Mouse (Mus musculus): ENCODE results near the gene Fars2. TPM values are rescaled to one million over a fixed set of nuclear protein-coding genes. Genes with fewer than 3 reads are reported as not detected.

The Fars2 gene
- polyA plus RNA-seq, 1 experiment: 34.9 TPM

- peak; percentile 53 for DNase-seq
- 2% methylated on average over 34 of the region's 34 CpGs for WGBS
Measured at GRCm38 (mm10) chr13:36726951-36727778, 610.0 kb downstream of the Fars2 start.

DNA sequence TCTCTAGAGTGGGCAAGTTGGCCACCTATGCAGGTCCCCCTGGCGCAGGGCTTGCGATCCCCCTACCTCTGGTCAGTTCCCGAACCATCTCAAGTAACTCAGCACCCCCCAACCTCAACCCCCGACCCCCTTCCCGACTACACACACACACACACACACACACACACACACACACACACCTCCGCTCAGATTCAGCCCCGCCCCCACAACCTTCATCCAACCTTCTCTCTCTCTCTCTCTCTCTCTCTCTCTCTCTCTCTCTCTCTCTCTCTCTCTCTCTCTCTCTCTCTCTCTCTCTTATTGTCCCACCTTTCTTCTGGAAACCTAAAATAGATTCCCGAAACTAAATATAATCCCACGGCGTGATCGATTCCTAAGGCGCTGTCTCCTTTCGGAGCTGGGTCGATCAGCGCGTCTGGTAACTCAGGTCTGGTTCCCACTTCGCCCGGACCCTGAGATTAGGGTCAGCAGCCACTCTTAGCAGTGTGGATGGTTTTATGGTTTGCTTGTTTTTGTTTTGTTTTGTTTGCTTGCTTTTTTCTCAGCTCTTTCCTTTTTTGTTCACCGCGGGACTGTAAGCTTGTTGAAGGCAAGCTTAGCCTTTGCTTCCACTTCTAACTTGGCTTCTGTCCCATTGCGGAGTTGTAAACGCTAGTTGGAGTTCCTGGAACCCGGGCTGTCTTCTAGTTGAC is 610.7 kb downstream of the Fars2 start:
- DNase-seq: no peak
- peaks cover 9% of the 10 kb centered on the region for H3K4me1 ChIP-seq (ENCODE audit: control insufficient read depth, insufficient read depth, low read length)
- TF ChIP-seq POLR2A (IDR thresholded peaks at IDR 0.05; ENCODE audit: borderline replicate concordance, extremely low read depth, low read depth, low read length) (no peak), CTCF (IDR thresholded peaks at IDR 0.05; ENCODE audit: insufficient read depth, low read length) (no peak)
- H3K4me3 ChIP-seq (replicated peaks; ENCODE audit: extremely low read depth, low read depth, low read length): no peak overlapping the region
- WGBS: 8% methylated on average over 23 of the region's 23 CpGs

More at GRCm38 (mm10) chr13:36726951-36727778, 610.0 kb downstream of the Fars2 start:
- no peak for TF ChIP-seq POLR2A (IDR thresholded peaks at IDR 0.05; ENCODE audit: borderline replicate concordance, extremely low read depth, low read depth, low read length)
- TF ChIP-seq CTCF (IDR thresholded peaks at IDR 0.05; ENCODE audit: insufficient read depth, low read length): no peak
- Histone ChIP-seq H3K4me1 (ENCODE audit: control insufficient read depth, insufficient read depth, low read length) (peaks cover 8% of the 10 kb centered on the region), H3K4me3 (replicated peaks; ENCODE audit: extremely low read depth, low read depth, low read length) (peak overlapping the region; percentile 4)

DNA sequence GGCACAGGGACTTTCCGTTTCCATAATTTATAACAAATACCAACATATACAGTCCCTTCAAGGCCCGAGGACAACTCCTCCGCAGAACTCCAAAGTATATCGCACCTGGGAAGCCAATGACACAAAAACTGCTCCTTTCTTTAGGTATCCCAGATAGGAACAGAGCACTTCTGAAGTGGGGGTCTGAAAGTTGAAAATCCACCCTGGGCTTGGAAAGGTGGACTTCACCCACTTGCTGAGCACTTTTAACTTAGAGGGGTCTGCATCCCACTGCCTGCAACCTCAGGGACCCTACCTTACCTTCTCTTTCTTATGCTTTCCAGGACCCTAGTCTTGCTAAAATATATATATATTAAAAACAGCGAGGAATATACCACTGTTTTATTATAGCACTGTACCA is 611.3 kb downstream of the Fars2 start:
- TF ChIP-seq POLR2A (IDR thresholded peaks at IDR 0.05; ENCODE audit: borderline replicate concordance, extremely low read depth, low read depth, low read length) (no peak), CTCF (IDR thresholded peaks at IDR 0.05; ENCODE audit: insufficient read depth, low read length) (no peak)
- 36% methylated on average over 5 of the region's 5 CpGs for WGBS

DNA sequence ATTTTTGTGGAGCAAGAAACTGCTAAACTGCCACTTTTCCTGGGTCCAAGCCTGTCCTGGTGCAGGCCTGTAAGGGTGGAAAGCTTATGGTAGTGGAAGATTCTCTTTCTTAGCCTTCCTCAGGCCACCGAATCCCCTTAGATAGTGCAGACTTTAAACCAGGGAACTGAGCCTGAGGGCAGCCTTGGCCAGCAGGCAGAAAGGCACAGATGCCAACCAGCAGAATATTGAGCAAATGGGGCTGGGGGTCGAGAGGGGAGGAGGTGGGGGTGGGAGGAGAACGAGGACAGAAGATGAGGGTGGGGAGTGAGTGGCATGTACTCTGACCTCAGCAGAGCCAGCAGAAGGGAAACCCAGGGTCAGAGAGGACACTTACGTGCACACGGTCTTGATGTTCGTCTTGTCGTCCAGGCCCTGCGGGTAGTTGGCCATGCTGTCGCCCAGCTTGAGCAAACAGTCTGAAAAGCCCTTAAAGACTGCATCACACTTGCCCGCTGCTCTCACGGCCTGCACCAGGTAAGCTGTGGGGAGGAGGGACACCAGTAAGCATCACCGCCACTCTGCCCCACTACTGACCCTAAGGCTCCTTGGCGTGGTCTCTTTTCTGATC is 612.6 kb downstream of the Fars2 start:
- TF ChIP-seq POLR2A (IDR thresholded peaks at IDR 0.05; ENCODE audit: borderline replicate concordance, extremely low read depth, low read depth, low read length) (no peak), CTCF (IDR thresholded peaks at IDR 0.05; ENCODE audit: insufficient read depth, low read length) (no peak)
- DNase-seq: no peak
- 32% methylated on average over 13 of the region's 13 CpGs for WGBS
- Histone ChIP-seq H3K4me3 (replicated peaks; ENCODE audit: extremely low read depth, low read depth, low read length) (no peak overlapping the region), H3K4me1 (ENCODE audit: control insufficient read depth, insufficient read depth, low read length) (peaks cover 10% of the 10 kb centered on the region)

More for the DNA sequence above, 611.3 kb downstream of the Fars2 start:
- DNase-seq: no peak
- Histone ChIP-seq H3K4me3 (replicated peaks; ENCODE audit: extremely low read depth, low read depth, low read length) (no peak overlapping the region), H3K4me1 (ENCODE audit: control insufficient read depth, insufficient read depth, low read length) (peaks cover 9% of the 10 kb centered on the region)

GRCm38 (mm10) chr13:36730341-36730761 is 613.1 kb downstream of the Fars2 start:
- 30% methylated on average over 14 of the region's 14 CpGs for WGBS
- no peak overlapping the region for H3K4me3 ChIP-seq (replicated peaks; ENCODE audit: extremely low read depth, low read depth, low read length)
- TF ChIP-seq CTCF (IDR thresholded peaks at IDR 0.05; ENCODE audit: insufficient read depth, low read length) (no peak), POLR2A (IDR thresholded peaks at IDR 0.05; ENCODE audit: borderline replicate concordance, extremely low read depth, low read depth, low read length) (no peak)
- DNase-seq: no peak
- H3K4me1 ChIP-seq (ENCODE audit: control insufficient read depth, insufficient read depth, low read length): peaks cover 10% of the 10 kb centered on the region

- DNase-seq: peak; percentile 20
- no peak for TF ChIP-seq CTCF (IDR thresholded peaks at IDR 0.05; ENCODE audit: insufficient read depth, low read length)
- TF ChIP-seq POLR2A (IDR thresholded peaks at IDR 0.05; ENCODE audit: borderline replicate concordance, extremely low read depth, low read depth, low read length): no peak
- 18% methylated on average over 34 of the region's 34 CpGs for WGBS
Measured at GRCm38 (mm10) chr13:36731016-36731930, 614.1 kb downstream of the Fars2 start.

GRCm38 (mm10) chr13:36731931-36732461 is 614.8 kb downstream of the Fars2 start:
- Histone ChIP-seq H3K4me3 (replicated peaks; ENCODE audit: extremely low read depth, low read depth, low read length) (peak overlapping the region; percentile 37), H3K4me1 (ENCODE audit: control insufficient read depth, insufficient read depth, low read length) (peaks cover 16% of the 10 kb centered on the region)
- TF ChIP-seq CTCF (IDR thresholded peaks at IDR 0.05; ENCODE audit: insufficient read depth, low read length) (no peak), POLR2A (IDR thresholded peaks at IDR 0.05; ENCODE audit: borderline replicate concordance, extremely low read depth, low read depth, low read length) (no peak)
- DNase-seq: no peak
- 3% methylated on average over 23 of the region's 23 CpGs for WGBS

More at GRCm38 (mm10) chr13:36731016-36731930, 614.1 kb downstream of the Fars2 start:
- peaks cover 15% of the 10 kb centered on the region for H3K4me1 ChIP-seq (ENCODE audit: control insufficient read depth, insufficient read depth, low read length)
- peak overlapping the region; percentile 37 for H3K4me3 ChIP-seq (replicated peaks; ENCODE audit: extremely low read depth, low read depth, low read length)

DNA sequence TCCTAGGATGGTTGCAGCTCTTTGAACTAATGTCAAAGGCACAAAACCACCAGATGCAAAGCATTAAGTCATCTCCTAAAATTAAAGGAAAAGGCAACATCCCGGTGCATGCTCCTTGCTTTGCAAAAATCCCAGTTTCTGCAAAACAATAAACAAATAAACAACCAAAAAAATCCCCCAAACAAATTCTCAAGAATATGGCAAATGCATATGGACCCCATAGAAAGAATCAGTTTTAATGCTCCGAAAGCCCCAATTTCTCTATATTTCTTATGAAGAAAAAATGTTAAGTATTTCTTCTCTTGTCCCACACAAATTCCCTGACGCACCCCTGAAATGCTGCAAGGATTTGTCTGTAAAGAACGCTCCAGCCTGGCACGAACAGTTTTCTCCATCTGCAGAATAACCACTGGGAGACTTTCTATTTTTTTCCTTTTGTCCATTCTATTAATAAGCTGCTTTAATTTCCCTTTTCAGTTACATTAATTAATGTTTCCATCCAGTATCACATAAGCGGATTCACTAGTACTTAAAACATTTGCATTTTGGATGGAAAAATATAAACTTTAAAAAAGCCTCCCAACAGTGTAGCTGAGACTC is 615.8 kb downstream of the Fars2 start:
- Histone ChIP-seq H3K4me1 (ENCODE audit: control insufficient read depth, insufficient read depth, low read length) (peaks cover 14% of the 10 kb centered on the region), H3K4me3 (replicated peaks; ENCODE audit: extremely low read depth, low read depth, low read length) (no peak overlapping the region)
- WGBS: 22% methylated on average over 6 of the region's 6 CpGs
- TF ChIP-seq POLR2A (IDR thresholded peaks at IDR 0.05; ENCODE audit: borderline replicate concordance, extremely low read depth, low read depth, low read length) (no peak), CTCF (IDR thresholded peaks at IDR 0.05; ENCODE audit: insufficient read depth, low read length) (no peak)
- no peak for DNase-seq
